Mouse (Mus musculus) brain, adult 2 months (tissue): ENCODE results near the gene Cartpt.
A peak's percentile ranks its signal among the peaks of the same experiment; 100 is the strongest.
"Not testable (repeated sequence)": the region's sequence is repeated elsewhere in the genome, so short reads cannot be mapped to it uniquely, and the experiment has no call there.

Experiments used
- DNase-seq: peaks from one replicate; pipeline ENCODE4 v3.0.0; 2011; ENCODE audit warnings: low read depth, low spot score

Cartpt gene

DNA sequence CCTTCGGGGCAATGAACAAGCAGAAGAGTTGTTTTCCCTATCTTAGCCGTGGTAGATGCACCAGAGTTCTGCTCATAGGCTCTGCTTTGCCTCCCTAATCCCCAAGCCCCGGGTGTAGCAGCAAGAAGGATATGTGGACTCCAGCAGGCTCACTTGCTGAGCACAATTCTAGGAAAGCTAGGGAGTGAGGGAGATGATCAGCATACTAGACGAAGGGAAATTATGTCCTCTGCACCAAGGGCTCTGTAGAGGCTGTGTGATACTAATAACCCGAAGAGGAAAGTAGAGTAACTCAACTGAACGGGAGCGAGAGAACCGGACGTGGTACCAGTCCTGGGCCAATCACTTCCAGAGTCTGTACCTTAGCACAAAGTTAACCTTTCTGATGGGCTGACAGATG lies at the start of gene Cartpt:
Cartpt (minus strand) TSS at position 127 of the 400 bp plus-strand sequence.
- no peak for DNase-seq

DNA sequence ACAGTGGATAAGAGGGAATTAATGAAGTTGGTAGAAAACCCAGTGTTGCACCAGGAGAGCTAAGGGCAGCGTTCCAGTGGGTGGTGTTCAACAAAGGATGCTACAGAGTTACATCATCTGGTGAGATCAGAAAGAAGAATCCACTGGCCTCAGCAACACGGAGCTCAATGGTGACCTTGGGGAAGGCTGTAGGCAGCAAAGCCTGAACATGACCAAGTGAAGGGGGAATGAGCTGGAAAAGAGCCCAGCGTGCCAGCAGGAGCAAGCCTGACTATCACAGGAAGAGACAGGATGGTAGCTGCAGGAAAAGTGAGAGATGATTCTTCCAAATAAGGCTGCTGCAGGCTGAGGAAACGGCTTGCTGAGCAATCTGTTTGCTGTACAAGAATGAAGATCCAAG lies 46.5 kb upstream of the Cartpt start:
- peak; percentile 62 for DNase-seq

DNA sequence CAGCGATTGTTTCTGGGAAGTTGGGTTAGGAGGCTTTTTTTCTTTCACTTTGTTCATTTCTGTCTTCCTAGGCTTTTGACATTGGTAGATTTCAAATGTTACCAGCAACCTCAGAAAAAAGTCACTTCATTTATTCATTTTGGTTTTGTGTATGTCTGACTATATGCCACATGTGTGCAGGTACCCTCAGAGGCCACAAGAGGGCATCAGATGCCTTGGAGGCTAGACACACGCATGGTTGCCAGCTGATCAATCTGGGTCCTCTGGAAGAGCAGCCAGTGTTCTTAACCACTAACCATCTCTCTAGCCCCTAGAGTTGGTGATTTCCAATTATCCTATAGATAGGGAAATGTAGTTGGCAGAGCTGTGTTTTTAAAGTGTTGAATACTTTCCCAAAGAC lies 42.6 kb upstream of the Cartpt start:
- no peak for DNase-seq

DNA sequence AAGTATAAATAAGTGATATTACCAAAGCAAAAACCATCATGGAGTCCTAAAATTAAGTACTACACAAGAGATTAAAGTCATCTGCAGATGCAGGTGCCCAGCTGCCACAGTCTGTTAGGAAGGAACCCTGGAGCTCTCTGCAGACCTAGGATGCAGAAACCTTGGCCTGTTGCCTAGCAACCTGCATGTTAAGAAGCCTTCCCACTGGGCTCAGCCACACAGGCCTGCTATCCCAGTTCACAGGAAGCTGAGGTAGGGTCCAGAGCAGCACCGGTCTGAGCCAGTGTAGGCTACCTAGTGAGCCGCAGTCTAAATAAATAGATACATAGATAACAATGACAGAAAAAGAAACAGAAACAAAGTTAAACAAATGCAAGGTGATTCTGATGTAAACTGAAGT lies 39.7 kb upstream of the Cartpt start:
- peak; percentile 82 for DNase-seq

DNA sequence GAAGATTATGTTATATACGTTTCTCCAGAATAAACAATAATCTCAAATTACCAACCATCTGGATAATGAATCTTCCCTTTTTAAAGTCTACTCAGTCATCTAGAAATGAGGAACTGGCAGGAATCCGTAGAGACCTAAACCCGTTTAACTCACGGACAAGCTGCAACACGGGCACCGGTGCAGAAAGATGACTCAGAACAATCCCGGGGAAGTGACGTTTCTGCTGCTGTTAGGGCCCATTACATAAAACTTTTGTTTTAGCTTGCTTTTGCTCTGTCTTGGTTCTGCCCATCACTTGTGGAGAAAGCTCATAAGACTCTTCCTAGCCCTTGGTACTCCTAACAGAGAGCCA lies 38.4 kb upstream of the Cartpt start:
- DNase-seq, result peak; percentile 37

DNA sequence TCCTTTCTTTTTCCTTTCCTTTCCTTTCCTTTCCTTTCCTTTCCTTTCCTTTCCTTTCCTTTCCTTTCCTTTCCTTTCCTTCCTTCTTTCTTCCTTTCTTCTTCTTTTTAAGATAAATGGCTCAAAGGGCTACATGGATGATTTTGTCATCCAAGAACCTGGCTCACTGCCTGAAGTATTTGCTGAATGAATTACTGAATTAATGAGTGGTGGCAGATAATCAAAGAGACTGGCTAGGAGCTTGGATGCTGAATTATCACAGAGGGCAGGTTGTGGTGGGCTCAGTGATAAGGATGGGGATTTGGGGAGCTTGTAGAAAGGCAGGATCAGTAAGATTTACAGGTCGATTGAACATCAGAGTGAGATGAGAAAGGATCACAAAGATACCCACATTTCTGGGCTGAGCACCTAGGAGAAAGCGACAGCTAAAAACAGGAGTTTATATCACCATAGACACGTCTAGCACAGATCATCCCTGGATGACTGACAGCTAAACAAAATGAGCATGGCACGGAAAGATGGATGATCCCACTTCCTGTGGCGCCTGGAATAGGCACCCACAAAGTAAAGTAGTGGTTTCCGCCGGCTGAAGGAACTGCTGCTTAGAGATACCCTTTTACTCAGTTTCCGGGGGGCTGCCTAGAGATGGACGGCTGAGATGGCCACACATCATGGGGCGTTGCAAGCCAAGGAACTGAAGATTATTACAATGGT lies 37.9 kb upstream of the Cartpt start:
- DNase-seq, result no peak

DNA sequence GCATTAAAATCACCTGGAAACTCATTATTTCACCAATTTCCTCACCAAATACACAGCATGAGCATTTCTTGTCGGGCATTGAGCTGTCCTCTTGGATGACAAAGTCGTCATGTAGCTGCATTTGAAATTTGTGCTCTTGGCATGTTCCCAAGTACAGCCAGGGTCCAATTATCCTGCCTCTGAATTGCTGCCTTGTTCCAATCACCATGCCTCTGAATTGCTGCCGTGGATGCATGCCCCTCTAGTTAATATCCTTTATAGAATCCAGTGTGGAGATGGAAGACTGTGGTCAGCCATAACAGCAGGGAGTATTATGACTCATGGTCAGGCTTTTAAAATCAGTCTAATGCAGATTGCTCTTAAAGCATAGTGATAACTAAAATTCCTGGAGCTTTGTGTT lies 36.9 kb upstream of the Cartpt start:
- DNase-seq, result no peak

DNA sequence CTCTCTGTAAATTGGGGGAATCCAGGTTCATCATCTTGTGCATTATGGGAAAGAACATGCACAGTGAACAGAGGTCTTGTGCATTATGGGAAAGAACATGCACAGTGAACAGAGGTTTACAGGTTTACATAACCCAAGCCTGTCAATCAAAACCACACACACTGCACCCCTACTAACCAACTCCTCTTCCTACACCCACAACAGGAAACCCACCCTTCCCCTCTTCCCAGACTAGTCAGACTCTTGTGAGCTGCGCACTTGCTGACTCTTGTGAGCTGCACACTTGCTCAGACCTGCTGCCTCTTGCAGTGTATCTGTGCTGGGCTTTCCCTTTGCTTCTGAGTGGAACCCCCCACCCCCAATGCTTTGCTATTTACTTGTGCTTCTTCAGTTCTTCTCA lies 31.5 kb upstream of the Cartpt start:
- no peak for DNase-seq

DNA sequence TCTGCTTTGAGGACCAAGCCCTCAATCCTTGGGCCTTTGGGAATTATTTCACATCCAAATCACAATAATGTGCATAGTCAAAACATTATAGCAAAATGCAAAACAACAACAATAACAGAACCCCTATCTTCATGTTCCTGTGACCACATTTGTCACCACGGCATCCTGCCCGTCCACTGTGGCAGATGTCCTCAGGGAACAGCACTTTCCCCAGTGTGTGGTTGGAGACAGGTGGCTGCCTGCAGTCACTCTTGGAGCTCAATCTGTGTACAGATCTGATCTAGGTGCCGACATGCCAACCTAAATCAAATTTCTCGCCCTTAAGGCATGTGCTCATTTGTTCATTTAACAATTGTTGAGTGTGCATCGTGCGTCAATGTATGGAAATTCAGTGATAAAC lies 30.6 kb upstream of the Cartpt start:
- no peak for DNase-seq

DNA sequence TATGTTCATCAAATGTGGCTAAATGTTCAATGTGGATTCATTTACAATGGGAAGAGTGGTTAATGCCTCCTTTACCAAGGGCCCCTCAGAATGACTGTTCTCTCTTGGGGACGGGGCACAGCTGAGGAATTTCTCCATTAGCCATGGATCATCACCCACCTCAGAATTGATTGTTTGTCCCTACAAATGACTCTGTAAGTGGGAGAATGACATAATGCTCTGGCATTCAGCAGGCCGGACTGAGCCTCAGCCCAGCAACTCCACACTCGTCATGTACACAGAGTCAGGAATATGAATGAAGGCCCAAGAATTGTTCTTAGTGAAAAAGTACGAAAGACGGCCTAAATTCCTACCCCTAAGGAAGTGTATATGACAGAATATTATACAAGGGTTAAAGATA lies 25.4 kb upstream of the Cartpt start:
- no peak for DNase-seq

DNA sequence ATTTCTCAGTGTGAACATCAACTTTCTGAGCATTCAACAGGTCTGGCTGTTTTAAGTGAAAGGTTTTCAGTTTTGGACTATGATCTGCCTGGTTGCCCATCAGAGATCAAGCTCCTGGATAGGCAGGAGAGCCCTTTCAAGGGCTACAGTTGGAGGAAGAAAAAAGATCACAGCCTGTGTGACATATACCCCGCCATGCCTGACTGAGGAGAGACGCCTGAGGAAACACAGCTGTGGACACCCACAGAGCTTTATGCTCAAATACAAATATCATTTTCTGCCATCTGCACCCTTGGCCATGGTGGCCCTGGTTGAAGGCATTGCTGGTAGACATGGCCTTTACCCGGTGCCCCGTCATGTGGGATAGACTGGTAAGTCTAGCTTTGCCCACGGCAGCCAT lies 14.7 kb upstream of the Cartpt start:
- DNase-seq, result no peak

DNA sequence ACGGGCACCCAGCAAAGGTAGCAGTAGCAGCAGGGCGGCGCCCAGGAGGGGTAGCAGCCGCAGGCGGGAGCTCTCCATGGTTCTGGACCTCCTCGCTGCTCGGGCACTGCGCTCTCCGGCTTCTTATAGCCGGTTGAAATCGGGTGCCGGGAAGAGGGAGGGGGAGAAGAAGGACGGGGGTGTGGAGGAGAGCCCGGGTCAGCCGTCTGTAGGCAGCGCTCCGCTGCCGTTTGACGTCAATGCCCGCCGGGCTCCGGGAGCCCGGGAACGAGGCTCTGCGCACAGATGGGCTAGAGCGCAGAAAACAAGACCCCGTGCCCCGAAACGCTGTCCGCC lies 366 bp downstream of the Cartpt start:
- DNase-seq, result peak; percentile 22

DNA sequence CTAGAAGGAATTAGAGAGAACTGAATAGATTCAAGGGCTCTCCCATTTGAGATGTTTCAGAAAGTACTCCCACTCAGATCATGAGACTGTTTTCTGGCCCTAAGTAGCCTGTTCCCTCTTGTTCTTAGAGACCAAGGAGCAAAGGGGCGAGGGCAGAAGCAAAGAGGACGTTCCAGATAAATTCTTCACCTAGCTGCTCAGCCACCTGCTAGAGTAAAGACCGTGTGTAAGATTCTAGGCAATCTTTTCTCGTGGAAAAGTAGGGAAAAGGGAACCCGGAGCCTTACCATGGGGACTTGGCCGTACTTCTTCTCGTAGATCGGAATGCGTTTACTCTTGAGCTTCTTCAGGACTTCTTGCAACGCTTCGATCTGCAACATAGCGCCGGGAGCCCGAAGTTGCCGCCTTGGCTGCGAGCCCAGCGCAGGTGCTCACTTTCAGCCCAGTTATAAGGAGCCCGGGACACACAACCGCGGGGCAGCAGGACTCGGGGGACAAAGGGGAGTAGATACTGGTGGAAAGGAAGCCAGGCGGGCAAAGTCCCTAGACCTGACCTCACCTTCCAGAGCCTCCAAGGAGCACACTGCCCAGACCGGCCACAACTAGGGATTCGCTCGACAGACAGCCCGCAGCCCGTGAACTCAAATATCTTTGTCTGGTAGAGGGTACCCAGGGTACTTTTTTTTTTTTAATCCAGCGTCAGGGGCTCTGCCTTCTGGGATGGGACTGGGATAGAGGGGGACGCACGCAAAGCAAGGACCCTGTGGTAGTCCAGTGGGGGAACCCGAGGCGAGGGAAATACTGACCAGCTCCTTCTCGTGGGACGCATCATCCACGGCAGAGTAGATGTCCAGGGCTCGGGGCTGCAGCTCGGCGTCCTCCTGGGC lies 978 bp downstream of the Cartpt start:
- DNase-seq, result peak; percentile 13

DNA sequence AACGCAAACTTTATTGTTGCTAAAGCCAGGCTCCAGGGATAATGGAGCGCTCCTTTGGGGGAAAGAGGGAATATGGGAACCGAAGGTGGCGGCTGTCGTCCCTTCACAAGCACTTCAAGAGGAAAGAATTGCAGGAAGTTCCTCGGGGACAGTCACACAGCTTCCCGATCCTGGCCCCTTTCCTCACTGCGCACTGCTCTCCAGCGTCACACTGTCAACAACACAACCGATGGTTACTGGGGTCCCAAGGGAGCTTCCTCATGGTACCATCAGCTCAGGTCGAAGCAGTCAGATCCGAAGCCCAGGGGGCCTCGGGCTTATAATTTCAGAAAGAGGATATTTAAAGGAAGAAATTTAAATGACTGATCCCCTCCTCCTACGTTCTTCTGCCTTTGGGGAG lies 2.1 kb downstream of the Cartpt start:
- no peak for DNase-seq

DNA sequence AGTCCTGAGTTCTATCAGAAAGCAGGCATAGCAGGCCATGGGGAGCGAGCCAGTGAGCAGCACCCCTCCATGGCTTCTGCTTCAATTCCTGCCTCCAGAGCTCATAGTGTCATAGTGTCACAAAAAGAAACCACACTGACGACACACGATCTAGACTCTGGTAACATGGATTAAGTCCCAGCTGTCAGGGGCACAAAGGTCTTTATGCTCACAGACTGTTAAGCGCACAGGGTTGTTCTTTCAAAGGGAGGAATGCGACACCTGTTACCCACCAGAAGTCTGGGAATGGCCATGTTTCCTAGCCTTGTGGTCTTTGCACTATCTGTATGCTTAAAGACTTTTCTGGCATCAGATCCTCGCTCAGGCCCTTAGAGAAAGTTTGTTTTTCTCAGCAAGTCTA lies 15.3 kb downstream of the Cartpt start:
- no peak for DNase-seq

DNA sequence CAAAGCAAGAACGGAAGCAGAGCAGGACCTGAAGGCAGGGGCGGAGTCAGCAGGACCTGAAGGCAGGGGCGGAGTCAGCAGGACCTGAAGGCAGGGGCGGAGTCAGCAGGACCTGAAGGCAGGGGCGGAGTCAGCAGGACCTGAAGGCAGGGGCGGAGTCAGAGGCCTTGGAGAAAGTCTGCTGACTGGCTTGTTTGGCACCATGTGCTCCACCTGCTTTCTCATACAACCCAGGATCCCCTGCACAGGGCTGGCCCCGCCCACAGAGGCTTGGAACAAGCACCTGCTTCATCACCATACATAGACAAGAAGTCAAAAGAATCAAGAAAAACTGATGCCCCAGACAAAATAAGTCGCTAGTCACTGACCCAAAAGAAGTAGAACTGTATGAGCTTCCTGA lies 19.1 kb downstream of the Cartpt start:
- DNase-seq, result not testable (repeated sequence)

DNA sequence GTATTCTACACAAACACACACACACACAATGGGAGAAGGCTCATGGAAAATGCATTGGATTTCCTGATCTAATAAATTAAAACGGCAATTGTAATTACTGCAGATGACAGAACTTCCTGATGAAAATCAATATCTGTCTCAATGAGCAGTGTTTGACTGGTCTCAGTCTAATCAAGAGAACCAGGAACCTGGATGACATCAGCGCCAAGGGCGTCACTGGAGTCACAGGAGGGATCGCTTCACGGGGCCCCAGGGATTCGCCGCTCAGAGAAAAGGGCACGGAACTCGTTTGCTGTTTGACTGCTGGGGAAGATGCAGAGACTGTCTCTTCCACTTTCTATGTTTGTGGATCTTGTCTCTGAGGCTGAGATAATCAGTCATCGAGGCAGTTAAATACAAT lies 21.2 kb downstream of the Cartpt start:
- no peak for DNase-seq

DNA sequence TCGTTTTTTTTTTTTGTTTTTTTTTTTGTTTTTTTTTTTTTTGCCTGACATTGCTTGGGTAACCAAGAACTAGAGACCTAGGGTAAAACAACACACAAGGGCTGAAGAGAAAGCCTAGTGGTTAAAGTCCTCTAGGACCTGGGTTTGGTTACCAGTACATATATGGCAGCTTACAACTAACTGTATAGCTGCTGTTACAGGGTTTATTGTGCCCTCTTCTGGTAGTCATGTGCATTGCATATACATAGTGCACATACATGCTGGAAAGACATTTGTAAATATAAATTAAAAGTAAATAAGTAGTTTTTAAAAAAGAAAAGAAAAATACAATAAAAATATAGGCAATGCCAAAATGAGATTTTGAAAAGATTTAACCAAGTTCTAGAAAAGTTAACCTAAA lies 28.8 kb downstream of the Cartpt start:
- DNase-seq, result no peak

DNA sequence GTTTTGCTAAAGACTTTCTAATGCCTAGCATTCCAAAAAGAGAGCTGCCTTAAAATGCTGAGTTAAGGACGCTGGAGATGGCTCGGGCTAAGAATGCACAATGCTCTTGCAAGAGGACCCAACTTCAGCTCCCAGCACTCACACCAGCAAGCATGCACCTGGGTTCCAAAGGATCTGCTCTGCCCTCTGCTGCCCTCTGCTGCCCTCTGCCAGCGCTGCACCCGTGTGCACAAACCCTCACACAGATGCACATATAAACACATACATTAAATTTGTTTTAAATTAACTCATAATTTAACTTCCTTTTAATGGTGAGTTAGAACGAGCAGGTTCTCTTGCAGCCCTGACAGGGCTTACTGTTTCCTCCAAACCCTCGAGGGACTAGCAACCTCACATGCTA lies 32.5 kb downstream of the Cartpt start:
- DNase-seq, result no peak

DNA sequence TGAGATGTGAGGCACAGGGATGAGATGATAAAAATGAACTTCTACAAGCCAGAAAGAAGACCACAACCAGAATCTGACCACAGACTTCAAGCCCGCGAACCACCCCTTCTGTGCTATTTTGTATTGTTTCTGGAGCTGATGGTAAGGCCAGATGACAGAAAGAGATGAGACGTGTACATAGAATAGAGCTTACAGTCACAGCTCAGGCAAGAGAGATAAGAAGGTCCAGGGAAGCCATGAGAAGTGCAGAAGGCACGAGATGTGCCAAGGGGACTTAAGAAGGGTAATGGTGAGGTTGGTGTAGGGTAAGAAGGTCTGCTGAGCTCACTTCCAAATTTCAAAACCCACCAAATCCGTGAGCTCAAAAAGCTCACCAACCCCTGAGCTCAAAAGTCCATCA lies 36.6 kb downstream of the Cartpt start:
- DNase-seq, result no peak

DNA sequence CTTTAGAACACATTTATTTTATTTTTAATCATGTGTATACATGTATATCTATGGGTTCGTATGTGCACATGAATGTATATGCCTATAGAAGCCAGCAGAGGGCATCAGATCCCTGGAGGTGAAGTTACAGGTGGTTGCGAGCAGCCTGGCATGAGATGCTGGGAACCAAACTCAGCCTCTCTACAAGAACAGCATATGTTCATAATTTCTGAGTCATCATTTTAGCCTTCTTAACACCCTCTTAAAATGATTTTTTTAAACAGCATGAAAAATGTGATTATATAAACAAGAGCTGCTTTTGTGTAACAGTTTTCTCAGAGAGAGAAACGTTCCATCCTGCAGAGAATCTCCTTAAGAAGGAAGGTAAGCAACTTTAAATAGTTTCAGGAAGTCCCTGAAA lies 40.2 kb downstream of the Cartpt start:
- no peak for DNase-seq

DNA sequence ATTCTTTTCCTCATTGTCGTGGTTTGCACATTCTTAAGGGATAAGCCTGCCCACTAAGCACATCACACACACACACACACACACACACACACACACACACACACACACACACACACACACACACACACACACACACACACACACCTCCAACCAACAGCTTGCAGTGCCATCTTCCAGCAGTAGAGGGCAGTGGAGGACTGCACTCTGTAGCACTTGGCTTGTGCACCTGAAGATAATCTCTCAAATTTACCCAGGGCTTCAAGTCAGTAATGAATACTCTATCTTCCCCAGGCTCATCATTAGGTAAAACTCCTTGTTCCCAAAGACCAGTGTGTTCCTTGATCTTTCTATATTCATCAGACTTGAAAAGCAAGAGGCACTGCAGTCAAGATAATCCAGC lies 41.8 kb downstream of the Cartpt start:
- peak; percentile 91 for DNase-seq

DNA sequence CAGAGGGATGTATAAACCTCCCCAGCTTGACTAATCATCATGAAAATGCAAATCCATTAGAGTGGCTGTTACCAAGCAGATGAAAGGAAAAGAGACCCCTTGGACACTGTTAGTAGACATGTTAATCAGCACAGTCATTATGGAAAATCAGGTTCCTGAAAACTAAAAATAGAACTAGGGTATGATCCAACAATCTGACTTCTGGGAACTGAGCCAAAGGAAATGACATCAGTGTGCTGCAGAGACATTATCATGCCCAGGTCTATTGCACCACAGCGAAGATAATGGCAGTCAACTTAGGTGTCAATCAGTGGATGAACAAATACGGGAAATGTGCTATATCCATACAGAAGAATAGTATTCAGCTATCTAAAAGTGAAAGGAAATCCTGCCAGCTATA lies 43.0 kb downstream of the Cartpt start:
- DNase-seq, result no peak
